Mouse (Mus musculus): Measurements from ENCODE around the gene Ndufa8. TPM values are rescaled to one million over a fixed set of nuclear protein-coding genes. Genes with fewer than 3 reads are reported as not detected.

Ndufa8 gene
- total RNA-seq (2021) = 100 to 1,000 TPM; 208 to 312 TPM
- long read RNA-seq, experiment 1, transcript Ndufa8-201 (4 exons, 861 nt) = major isoform, 86 of 89 reads
- long read RNA-seq, experiment 1, partial matches to known transcripts = 1 of 89 reads
- long read RNA-seq, experiment 1, other reads (novel, unspliced or antisense) = 2 of 89 reads
- long read RNA-seq, experiment 2, transcript Ndufa8-201 (4 exons, 861 nt) = major isoform, 277 of 290 reads
- long read RNA-seq, experiment 2, partial matches to known transcripts = 7 of 290 reads
- long read RNA-seq, experiment 2, other reads (novel, unspliced or antisense) = 6 of 290 reads

GRCm38 (mm10) chr2:36048748-36049566 lies at the start of gene Ndufa8, which contains the start of gene Morn5:
Gene Ndufa8, minus strand, starts transcription at chr2:36049406.
Gene Morn5, plus strand, starts transcription at chr2:36049458.
- DNase-seq (ENCODE audit: low spot score in 2 of 2) = peak; percentile 99

GRCm38 (mm10) chr2:36098021-36098420 lies 48.8 kb upstream of the Ndufa8 start:
- no peak for DNase-seq (ENCODE audit: low spot score in 2 of 2)

GRCm38 (mm10) chr2:36097129-36097815 lies 48.1 kb upstream of the Ndufa8 start:
- DNase-seq (ENCODE audit: low spot score in 2 of 2) = no peak

- DNase-seq (ENCODE audit: low spot score in 2 of 2) = no peak
These were observed 44.8 kb upstream of the Ndufa8 start for GRCm38 (mm10) chr2:36093914-36094475.

DNA sequence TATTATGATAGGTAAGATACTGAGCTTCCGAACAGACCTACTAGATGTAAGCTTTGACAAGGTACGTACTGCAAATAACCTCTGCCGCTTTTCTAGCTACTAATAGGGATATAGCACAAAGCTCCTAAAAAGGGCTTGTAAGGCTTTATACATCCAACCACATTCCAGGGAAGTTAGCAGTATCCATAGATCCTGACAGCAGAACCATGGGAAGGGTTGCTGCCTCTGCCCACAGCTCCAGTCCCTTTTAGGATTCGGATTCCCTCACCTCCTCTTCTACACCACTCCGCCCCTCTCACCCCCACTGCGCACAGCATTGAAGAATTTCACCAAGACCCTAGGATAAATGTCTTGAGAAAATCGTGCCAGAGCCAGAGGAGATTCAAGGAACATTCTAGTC lies 44.1 kb upstream of the Ndufa8 start:
- DNase-seq (ENCODE audit: low spot score in 2 of 2) = no peak

GRCm38 (mm10) chr2:36092748-36093147 lies 43.5 kb upstream of the Ndufa8 start:
- no peak for DNase-seq (ENCODE audit: low spot score in 2 of 2)

GRCm38 (mm10) chr2:36090853-36091741 lies 41.9 kb upstream of the Ndufa8 start:
- peak; percentile 45 to 48 for DNase-seq (ENCODE audit: low spot score in 2 of 2)

DNA sequence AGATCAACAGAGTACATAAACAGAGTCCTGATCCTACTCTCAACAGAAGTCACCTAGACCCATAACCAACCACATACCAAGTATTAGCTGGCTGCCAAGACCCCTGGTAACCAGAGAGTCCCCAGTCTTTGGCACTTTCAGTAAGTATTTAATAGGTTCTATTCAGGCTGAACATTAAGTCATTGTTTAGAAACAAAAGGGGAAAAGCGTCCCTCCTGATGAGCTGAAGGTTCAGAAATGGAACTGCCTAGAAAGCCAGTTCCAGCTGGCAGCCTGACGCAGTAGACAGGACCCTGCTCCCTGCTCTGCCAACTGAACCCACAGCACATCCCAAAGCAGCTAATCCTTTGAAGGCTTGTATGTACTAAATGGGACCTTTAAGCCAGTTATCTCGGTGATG lies 40.0 kb upstream of the Ndufa8 start:
- DNase-seq (ENCODE audit: low spot score in 2 of 2) = no peak

DNA sequence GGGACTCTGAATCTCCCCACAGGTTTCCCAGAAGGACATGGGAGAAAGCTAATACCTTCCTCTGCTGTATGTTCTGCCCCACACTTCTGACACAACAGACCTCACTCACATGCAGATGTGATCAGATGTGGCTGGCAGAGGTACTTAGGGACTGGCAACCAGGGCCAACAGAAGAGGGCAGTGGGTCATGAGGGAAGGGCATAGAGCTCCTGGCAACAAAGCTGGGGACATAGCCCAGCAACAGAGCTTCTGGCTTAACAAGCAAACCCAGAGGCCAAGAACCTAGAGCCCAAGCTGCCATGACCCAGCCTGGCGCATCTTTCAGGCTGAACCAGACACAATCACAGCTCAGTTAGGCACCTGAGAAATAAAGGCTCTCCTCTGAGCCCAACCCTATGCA lies 35.8 kb upstream of the Ndufa8 start:
- DNase-seq (ENCODE audit: low spot score in 2 of 2) = no peak

GRCm38 (mm10) chr2:36082802-36083580 lies 33.8 kb upstream of the Ndufa8 start:
- DNase-seq (ENCODE audit: low spot score in 2 of 2) = no peak

DNA sequence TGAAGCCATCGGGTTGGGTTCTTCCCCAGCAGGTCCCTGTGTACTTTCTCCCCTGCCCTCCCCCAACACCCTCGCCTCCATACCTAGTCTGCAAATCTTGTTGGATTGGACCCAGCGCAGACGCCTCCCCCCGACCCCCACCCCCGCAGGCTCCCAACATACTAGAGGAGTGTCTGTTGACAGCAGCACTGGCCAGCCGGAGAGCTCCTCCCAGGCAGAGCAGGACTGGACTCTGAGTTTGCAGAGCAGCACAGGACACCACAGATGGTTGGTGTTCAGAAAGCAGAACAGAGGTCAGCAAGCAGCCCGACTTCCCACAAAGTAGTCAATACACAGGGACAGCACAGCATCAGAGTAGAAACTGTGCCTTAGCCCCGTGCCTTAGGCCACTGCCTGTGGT lies 32.2 kb upstream of the Ndufa8 start:
- no peak for DNase-seq (ENCODE audit: low spot score in 2 of 2)

- no peak for DNase-seq (ENCODE audit: low spot score in 2 of 2)
These were observed 28.1 kb upstream of the Ndufa8 start for GRCm38 (mm10) chr2:36077160-36077761.

GRCm38 (mm10) chr2:36075210-36075609 lies 26.0 kb upstream of the Ndufa8 start:
- no peak for DNase-seq (ENCODE audit: low spot score in 2 of 2)

GRCm38 (mm10) chr2:36073781-36074180 lies 24.6 kb upstream of the Ndufa8 start:
- DNase-seq (ENCODE audit: low spot score in 2 of 2) = no peak

- no peak for DNase-seq (ENCODE audit: low spot score in 2 of 2)
These were observed 22.6 kb upstream of the Ndufa8 start for GRCm38 (mm10) chr2:36071660-36072305.

- no peak for DNase-seq (ENCODE audit: low spot score in 2 of 2)
These were observed 17.9 kb upstream of the Ndufa8 start for GRCm38 (mm10) chr2:36067132-36067531.

DNA sequence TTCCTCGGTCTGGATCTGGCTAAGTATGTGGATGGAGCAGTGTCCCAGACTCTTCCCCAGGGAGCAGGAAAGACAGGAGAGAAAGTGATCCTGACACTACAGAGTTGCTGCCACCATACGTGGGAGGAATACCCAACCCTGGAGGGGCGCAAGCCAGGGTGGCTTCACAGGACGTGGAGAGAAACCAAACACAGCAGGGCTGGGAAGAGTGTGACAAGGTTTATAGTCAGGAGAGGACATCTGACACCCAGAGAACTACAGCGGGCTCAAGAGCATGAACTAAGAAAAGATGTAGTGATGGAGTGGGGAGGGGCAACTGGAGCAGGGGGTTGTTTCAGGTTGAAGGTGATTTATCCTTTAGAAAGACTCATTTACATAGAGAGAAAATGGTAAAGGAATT lies 12.2 kb upstream of the Ndufa8 start:
- DNase-seq (ENCODE audit: low spot score in 2 of 2) = no peak

DNA sequence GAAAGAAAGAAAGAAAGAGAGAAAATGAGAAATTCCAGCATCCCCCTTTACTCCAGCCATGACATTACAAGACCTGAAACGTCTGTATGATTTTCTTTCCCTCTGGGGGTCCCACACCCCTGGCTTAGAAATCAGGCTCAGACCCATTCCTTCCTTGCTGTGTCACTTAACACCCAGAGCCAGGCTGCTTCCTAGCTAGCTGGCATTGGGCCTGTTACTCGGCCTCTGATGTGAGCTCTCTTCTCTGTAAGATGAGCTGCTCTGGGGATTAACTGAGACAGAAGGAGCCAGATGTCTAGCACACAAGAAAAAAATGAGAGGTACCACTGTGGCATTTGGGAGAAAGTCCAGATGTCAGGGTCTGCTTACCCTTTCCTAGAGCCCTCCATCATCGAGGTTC lies 7.0 kb upstream of the Ndufa8 start:
- no peak for DNase-seq (ENCODE audit: low spot score in 2 of 2)

DNA sequence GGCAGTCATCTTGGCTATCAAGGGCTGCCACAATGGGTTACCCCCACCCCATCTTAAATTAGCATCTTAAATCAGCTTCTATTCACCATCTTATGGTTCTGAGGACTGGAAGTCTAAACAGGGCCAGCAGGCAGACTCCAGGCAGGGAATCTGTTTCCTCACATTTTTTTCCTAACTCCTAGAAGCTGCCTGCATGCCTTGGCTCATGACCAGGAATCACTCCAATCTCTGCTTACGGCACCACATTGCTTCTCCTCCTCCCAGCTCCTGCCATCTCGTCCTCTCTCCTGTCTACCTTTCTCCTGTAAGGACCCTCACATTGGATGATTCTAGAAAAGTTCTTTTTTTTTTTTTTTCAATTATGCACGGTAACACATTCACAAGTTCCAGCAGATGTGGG lies 4.0 kb upstream of the Ndufa8 start:
- no peak for DNase-seq (ENCODE audit: low spot score in 2 of 2)
